In genomic region chr2:166412031-166412858, GRCm38 (mm10) we compare ENCODE assay signal across 8 mouse cellular contexts.
DNase-seq lines count a peak whose midpoint lies in the region; ATAC-seq and TF ChIP-seq lines count a peak whose summit lies in the region.

No protein-coding gene starts in this region.

- no peak for TF ChIP-seq CTCF in liver, postnatal 0 days (IDR thresholded peaks at IDR 0.05; ENCODE audit: low read depth)

- WGBS in heart, embryonic 10.5 days, result 16% methylated on average over 17 of the region's 17 CpGs
- 11% methylated on average over 17 of the region's 17 CpGs for WGBS in limb, embryonic 14.5 days
- WGBS in neural tube, embryonic 15.5 days, result 15% methylated on average over 17 of the region's 17 CpGs
- WGBS in liver, postnatal 0 days (ENCODE audit: insufficient replicate concordance), result 31% methylated on average over 17 of the region's 17 CpGs

- H3K36me3 ChIP-seq in heart, embryonic 10.5 days, result peaks cover 5% of the 10 kb centered on the region
- no peaks in the 10 kb centered on the region for H3K36me3 ChIP-seq in limb, embryonic 14.5 days (ENCODE audit: control insufficient read depth, insufficient read depth, low read length)
- H3K36me3 ChIP-seq in neural tube, embryonic 15.5 days, result no peaks in the 10 kb centered on the region
- no peaks in the 10 kb centered on the region for H3K36me3 ChIP-seq in liver, postnatal 0 days (replicated peaks; ENCODE audit: insufficient read depth, low read length)

- DNase-seq in heart, embryonic 10.5 days (ENCODE audit: low spot score), result peak; percentile 88
- DNase-seq in heart, postnatal 14 days, result no peak
- DNase-seq in limb, embryonic 14.5 days (ENCODE audit: low spot score), result peak; percentile 16
- DNase-seq in Muller cell, postnatal 12 days (ENCODE audit: inconsistent ontology term), result no peak
- no peak for DNase-seq in liver, postnatal 0 days
- no peak for DNase-seq in urinary bladder, postnatal 25 days (ENCODE audit: low spot score)

- H3K9ac ChIP-seq in limb, embryonic 14.5 days (ENCODE audit: low read depth, low read length, severe bottlenecking), result no peak overlapping the region
- H3K9ac ChIP-seq in neural tube, embryonic 15.5 days (replicated peaks), result no peak overlapping the region
- H3K9ac ChIP-seq in liver, postnatal 0 days (replicated peaks), result no peak overlapping the region

- H3K4me3 ChIP-seq in heart, embryonic 10.5 days, result peak overlapping the region; percentile 9; the same call in 1 of the 2 replicates
- no peak overlapping the region for H3K4me3 ChIP-seq in limb, embryonic 14.5 days (replicated peaks; ENCODE audit: low read length)
- H3K4me3 ChIP-seq in neural tube, embryonic 15.5 days (replicated peaks), result no peak overlapping the region
- H3K4me3 ChIP-seq in liver, postnatal 0 days (ENCODE audit: low read depth, low read length), result no peak overlapping the region

- no peaks in the 10 kb centered on the region for H3K27me3 ChIP-seq in heart, embryonic 10.5 days (ENCODE audit: insufficient read depth, poor library complexity, severe bottlenecking)
- no peaks in the 10 kb centered on the region for H3K27me3 ChIP-seq in limb, embryonic 14.5 days (ENCODE audit: control insufficient read depth, insufficient read depth, low read length)
- no peaks in the 10 kb centered on the region for H3K27me3 ChIP-seq in neural tube, embryonic 15.5 days (replicated peaks)
- H3K27me3 ChIP-seq in liver, postnatal 0 days (ENCODE audit: insufficient read depth, low read length), result no peaks in the 10 kb centered on the region

- no peak for TF ChIP-seq EP300 in liver, postnatal 0 days (IDR thresholded peaks at IDR 0.05; ENCODE audit: low read depth)

- intact Hi-C loops in heart, postnatal 14 days (cut with DNase I), result no loop called here

- TF ChIP-seq POLR2A in limb, embryonic 14.5 days (IDR thresholded peaks at IDR 0.05; ENCODE audit: borderline replicate concordance, extremely low read depth, insufficient read depth, insufficient read length), result no peak

- 0 out of 2 replicates have a peak, but pooled peaks cover 3% of the 10 kb centered on the region for H3K9me3 ChIP-seq in heart, embryonic 10.5 days
- no peaks in the 10 kb centered on the region for H3K9me3 ChIP-seq in limb, embryonic 14.5 days (ENCODE audit: control insufficient read depth, low read length)
- H3K9me3 ChIP-seq in neural tube, embryonic 15.5 days (replicated peaks), result no peaks in the 10 kb centered on the region
- no peaks in the 10 kb centered on the region for H3K9me3 ChIP-seq in liver, postnatal 0 days (ENCODE audit: low read length)

- H3K4me2 ChIP-seq in limb, embryonic 14.5 days (replicated peaks; ENCODE audit: low read depth, low read length, severe bottlenecking), result no peak overlapping the region
- H3K4me2 ChIP-seq in neural tube, embryonic 15.5 days, result no peak overlapping the region
- no peak overlapping the region for H3K4me2 ChIP-seq in liver, postnatal 0 days (ENCODE audit: low read depth, low read length)

- peak; percentile 88 for ATAC-seq in granulocyte monocyte progenitor cell, adult 5-6 weeks (replicated peaks; ENCODE audit: poor library complexity, severe bottlenecking)
- ATAC-seq in limb, embryonic 14.5 days (ENCODE audit: low FRiP score, low read depth), result peak; percentile 17; the same call in 1 of the 2 replicates
- ATAC-seq in neural tube, embryonic 15.5 days (ENCODE audit: low FRiP score), result peak; percentile 50
- no peak for ATAC-seq in liver, postnatal 0 days

- peaks cover 41% of the 10 kb centered on the region for H3K4me1 ChIP-seq in heart, embryonic 10.5 days
- peaks cover 22% of the 10 kb centered on the region for H3K4me1 ChIP-seq in limb, embryonic 14.5 days (ENCODE audit: control insufficient read depth, insufficient read depth, low read length)
- peaks cover 34% of the 10 kb centered on the region for H3K4me1 ChIP-seq in neural tube, embryonic 15.5 days
- no peaks in the 10 kb centered on the region for H3K4me1 ChIP-seq in liver, postnatal 0 days (ENCODE audit: insufficient read depth)

- peak overlapping the region; percentile 81 for H3K27ac ChIP-seq in heart, embryonic 10.5 days
- H3K27ac ChIP-seq in limb, embryonic 14.5 days (replicated peaks; ENCODE audit: low read depth, low read length), result no peak overlapping the region
- peak overlapping the region; percentile 61; the same call in 1 of the 2 replicates for H3K27ac ChIP-seq in neural tube, embryonic 15.5 days (replicated peaks)
- H3K27ac ChIP-seq in liver, postnatal 0 days (ENCODE audit: low read depth), result no peak overlapping the region

Comparison
In these comparisons a context has a peak if more than half of its experiments do, and no peak if none do; other contexts are left out.
1. DNase-seq: peak in heart, embryonic 10.5 days (single experiment) and limb, embryonic 14.5 days (single experiment); none in heart, postnatal 14 days (0 of 2), Muller cell, postnatal 12 days (single experiment), liver, postnatal 0 days (single experiment) and urinary bladder, postnatal 25 days (single experiment).
2. H3K27ac ChIP-seq: peak in heart, embryonic 10.5 days (single experiment) and neural tube, embryonic 15.5 days (single experiment); none in limb, embryonic 14.5 days (single experiment) and liver, postnatal 0 days (single experiment).